8 mouse cellular contexts compared by ENCODE assay signal in genomic region chr2:165968876-165969275, GRCm38 (mm10). TPM values are rescaled to one million over a fixed set of nuclear protein-coding genes. Genes with fewer than 3 reads are reported as not detected.
DNase-seq lines count a peak whose midpoint lies in the region; ATAC-seq lines count a peak whose summit lies in the region.

No protein-coding gene starts in this region.

- H3K9ac ChIP-seq in hindbrain, embryonic 16.5 days (ENCODE audit: low read depth, low read length), result no peak overlapping the region
- H3K9ac ChIP-seq in liver, embryonic 15.5 days, result no peak overlapping the region

- no peaks in the 10 kb centered on the region for H3K27me3 ChIP-seq in hindbrain, embryonic 10.5 days (ENCODE audit: insufficient read depth, poor library complexity, severe bottlenecking)
- no peaks in the 10 kb centered on the region for H3K27me3 ChIP-seq in hindbrain, embryonic 16.5 days (replicated peaks; ENCODE audit: control insufficient read depth, insufficient read depth, low read length)
- no peaks in the 10 kb centered on the region for H3K27me3 ChIP-seq in liver, embryonic 15.5 days

- peaks cover 33% of the 10 kb centered on the region for H3K4me1 ChIP-seq in hindbrain, embryonic 10.5 days (replicated peaks)
- 0 out of 2 replicates have a peak, but pooled peaks cover 4% of the 10 kb centered on the region for H3K4me1 ChIP-seq in hindbrain, embryonic 16.5 days (ENCODE audit: control insufficient read depth, insufficient read depth, low read depth, low read length)
- H3K4me1 ChIP-seq in liver, embryonic 15.5 days (replicated peaks), result peaks cover 43% of the 10 kb centered on the region

- H3K4me2 ChIP-seq in hindbrain, embryonic 16.5 days (ENCODE audit: low read length), result no peak overlapping the region
- peak overlapping the region; percentile 57 for H3K4me2 ChIP-seq in liver, embryonic 15.5 days

- no peaks in the 10 kb centered on the region for H3K9me3 ChIP-seq in hindbrain, embryonic 10.5 days
- H3K9me3 ChIP-seq in hindbrain, embryonic 16.5 days (ENCODE audit: control insufficient read depth, low read length), result no peaks in the 10 kb centered on the region
- H3K9me3 ChIP-seq in liver, embryonic 15.5 days (replicated peaks), result no peaks in the 10 kb centered on the region

- no peaks in the 10 kb centered on the region for H3K36me3 ChIP-seq in hindbrain, embryonic 10.5 days
- no peaks in the 10 kb centered on the region for H3K36me3 ChIP-seq in hindbrain, embryonic 16.5 days (ENCODE audit: control insufficient read depth, insufficient read depth, low read length)
- H3K36me3 ChIP-seq in liver, embryonic 15.5 days (replicated peaks), result no peaks in the 10 kb centered on the region

- intact Hi-C loops in heart, postnatal 25 days (cut with DNase I), result no loop called here
- intact Hi-C loops in left cerebral cortex, postnatal 4 days (cut with DNase I), result no loop called here
- intact Hi-C loops in left cerebral cortex, postnatal 14 days (cut with DNase I), result no loop called here

- H3K4me3 ChIP-seq in hindbrain, embryonic 10.5 days, result no peak overlapping the region
- no peak overlapping the region for H3K4me3 ChIP-seq in hindbrain, embryonic 16.5 days (ENCODE audit: low read length)
- H3K4me3 ChIP-seq in liver, embryonic 15.5 days (replicated peaks), result peak overlapping the region; percentile 32; the same call in 1 of the 2 replicates

- DNase-seq in hindbrain, embryonic 10.5 days (ENCODE audit: low spot score), result peak; percentile 27
- DNase-seq in brain, adult 2 months (ENCODE audit: low read depth, low spot score), result peak; percentile 33
- peak; percentile 62 for DNase-seq in heart, postnatal 25 days (ENCODE audit: low spot score)
- DNase-seq in left cerebral cortex, postnatal 4 days, result no peak
- no peak for DNase-seq in cerebellum, adult 11 months
- no peak for DNase-seq in left cerebral cortex, postnatal 14 days (ENCODE audit: low spot score in 2 of 2)

- ATAC-seq in hindbrain, embryonic 16.5 days, result no peak
- peak; percentile 58 for ATAC-seq in liver, embryonic 15.5 days (ENCODE audit: insufficient read depth)

- peak overlapping the region; percentile 84 for H3K27ac ChIP-seq in hindbrain, embryonic 10.5 days
- H3K27ac ChIP-seq in hindbrain, embryonic 16.5 days (ENCODE audit: low read depth, low read length), result no peak overlapping the region
- H3K27ac ChIP-seq in liver, embryonic 15.5 days (replicated peaks), result peak overlapping the region; percentile 4

- WGBS in hindbrain, embryonic 10.5 days, result 44% methylated on average over 3 of the region's 3 CpGs
- 30% methylated on average over 3 of the region's 3 CpGs for WGBS in hindbrain, embryonic 16.5 days
- WGBS in liver, embryonic 15.5 days (ENCODE audit: insufficient replicate concordance), result 24% methylated on average over 3 of the region's 3 CpGs

RNA-seq across cellular contexts. Expression of gene Ncoa3, which starts 23.6 kb away (rescaled TPM):
- polyA plus RNA-seq in hindbrain, embryonic 10.5 days (2016; fragmentation: Nextera tagmentation; extraction: Ambion mirVana), result 14.6 and 16.6 TPM in 2 replicates
- 11.6 and 14.5 TPM in 2 replicates for polyA plus RNA-seq in hindbrain, embryonic 16.5 days (2015; fragmentation: Nextera tagmentation; extraction: Ambion mirVana)
- total RNA-seq in heart, postnatal 25 days (2021), result 10 to 100 TPM; 23.8 to 29.6 TPM
- polyA plus RNA-seq in liver, embryonic 15.5 days (2015; fragmentation: Nextera tagmentation; extraction: Ambion mirVana), result 3.5 and 3.7 TPM in 2 replicates
- total RNA-seq in left cerebral cortex, postnatal 4 days (2021), result 10 to 100 TPM; 36.0 to 41.3 TPM
- total RNA-seq in left cerebral cortex, postnatal 14 days (2021), result 10 to 100 TPM; 32.0 to 34.7 TPM

Comparison
In these comparisons a context has a peak if more than half of its experiments do, and no peak if none do; other contexts are left out.
1. DNase-seq: peak in hindbrain, embryonic 10.5 days (single experiment), brain, adult 2 months (single experiment) and heart, postnatal 25 days (single experiment); none in left cerebral cortex, postnatal 4 days (single experiment), cerebellum, adult 11 months (single experiment) and left cerebral cortex, postnatal 14 days (0 of 2).